ENCODE assay signal across 22 mouse cellular contexts in the genomic region with DNA sequence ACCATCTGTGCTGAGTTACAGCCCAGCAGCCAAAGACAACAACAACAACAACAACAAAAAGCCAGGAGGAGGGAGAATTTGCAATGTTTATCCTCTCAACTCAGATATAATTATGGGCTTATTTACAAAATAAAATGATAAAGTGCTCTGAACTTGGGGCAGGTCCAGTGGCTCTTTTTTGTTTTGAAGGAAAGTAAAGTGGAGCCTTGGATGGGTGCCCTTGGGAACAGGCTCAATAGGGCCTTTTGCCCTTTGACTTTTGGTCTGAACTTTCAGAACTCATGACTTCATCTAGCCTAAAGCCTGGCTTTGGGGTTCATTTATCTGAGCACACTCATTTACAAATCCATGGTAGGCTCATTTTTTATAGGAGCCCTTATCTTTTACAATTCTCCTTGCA.
A peak's percentile ranks its signal among the peaks of the same experiment; 100 is the strongest.
DNase-seq lines count a peak whose midpoint lies in the region; ATAC-seq lines count a peak whose summit lies in the region.
"Had no signal": no experiment of that assay in that cellular context is flagged by ENCODE, and none has a peak within 500 bp of the region (broad histone marks: within the 10 kb centered on the region; RNA-seq: fewer than 3 reads in every experiment).

No protein-coding gene starts in this region.

- peak; percentile 9 for DNase-seq in adrenal gland, adult 2 months
- DNase-seq in adrenal gland, postnatal 4 days (ENCODE audit: low spot score in 2 of 2), result no peak
- DNase-seq in kidney, adult 18-20 months, result peak; percentile 36
- peak; percentile 78 for DNase-seq in adipocyte (ENCODE audit: low spot score)
- DNase-seq in kidney, postnatal 14 days, result peak; percentile 79
- DNase-seq in natural killer cell, adult 2 months (ENCODE audit: low spot score in 2 of 2), result no peak
- no peak for DNase-seq in testis, postnatal 14 days (ENCODE audit: low spot score)
- DNase-seq: cerebellum, adult 11-12 months; cerebellum, postnatal 10 days; gastrocnemius, postnatal 10 days; right cerebral cortex, postnatal 14 days had no signal

- H3K4me3 ChIP-seq in kidney, embryonic 16.5 days (ENCODE audit: low read length), result no peak overlapping the region
- H3K4me3 ChIP-seq: embryonic facial prominence, embryonic 10.5 days; forebrain, embryonic 15.5 days; heart, adult 2 months; heart, embryonic 15.5 days; hindbrain, embryonic 15.5 days; megakaryocyte, embryonic 14.5 days; midbrain, embryonic 13.5 days; neural tube, embryonic 12.5 days had no signal

- no peaks in the 10 kb centered on the region for H3K27me3 ChIP-seq in kidney, embryonic 16.5 days (ENCODE audit: insufficient read depth, low read length)
- H3K27me3 ChIP-seq: forebrain, embryonic 15.5 days; heart, embryonic 15.5 days; hindbrain, embryonic 15.5 days; megakaryocyte, embryonic 14.5 days; midbrain, embryonic 13.5 days; neural tube, embryonic 12.5 days had no signal

- no peaks in the 10 kb centered on the region for H3K9me3 ChIP-seq in kidney, embryonic 16.5 days (ENCODE audit: low read length)
- H3K9me3 ChIP-seq: embryonic facial prominence, embryonic 10.5 days; forebrain, embryonic 15.5 days; heart, embryonic 15.5 days; hindbrain, embryonic 15.5 days; midbrain, embryonic 13.5 days; neural tube, embryonic 12.5 days had no signal

- no peaks in the 10 kb centered on the region for H3K4me1 ChIP-seq in kidney, embryonic 16.5 days (ENCODE audit: insufficient read depth, low read length)
- H3K4me1 ChIP-seq: embryonic facial prominence, embryonic 10.5 days; forebrain, embryonic 15.5 days; heart, embryonic 15.5 days; hindbrain, embryonic 15.5 days; megakaryocyte, embryonic 14.5 days; midbrain, embryonic 13.5 days; neural tube, embryonic 12.5 days had no signal

- no peak for ATAC-seq in kidney, embryonic 16.5 days (ENCODE audit: low FRiP score, low TSS enrichment)
- ATAC-seq: forebrain, embryonic 15.5 days; midbrain, embryonic 13.5 days had no signal

- no peak overlapping the region for H3K9ac ChIP-seq in kidney, embryonic 16.5 days (replicated peaks; ENCODE audit: low read length)
- H3K9ac ChIP-seq: forebrain, embryonic 15.5 days; heart, embryonic 15.5 days; hindbrain, embryonic 15.5 days; liver, embryonic 14.5 days; midbrain, embryonic 13.5 days; neural tube, embryonic 12.5 days had no signal

- no peak overlapping the region for H3K27ac ChIP-seq in kidney, embryonic 16.5 days (ENCODE audit: low read length)
- H3K27ac ChIP-seq: embryonic facial prominence, embryonic 10.5 days; forebrain, embryonic 15.5 days; heart, adult 2 months; heart, embryonic 15.5 days; hindbrain, embryonic 15.5 days; liver, embryonic 14.5 days; midbrain, embryonic 13.5 days; neural tube, embryonic 12.5 days; stomach, postnatal 0 days had no signal

- no peak overlapping the region for H3K4me2 ChIP-seq in kidney, embryonic 16.5 days (replicated peaks; ENCODE audit: low read depth, low read length)
- H3K4me2 ChIP-seq: forebrain, embryonic 15.5 days; heart, embryonic 15.5 days; hindbrain, embryonic 15.5 days; midbrain, embryonic 13.5 days; neural tube, embryonic 12.5 days had no signal

- H3K36me3 ChIP-seq in kidney, embryonic 16.5 days (ENCODE audit: insufficient read depth, low read length), result no peaks in the 10 kb centered on the region
- H3K36me3 ChIP-seq: embryonic facial prominence, embryonic 10.5 days; forebrain, embryonic 15.5 days; heart, embryonic 15.5 days; hindbrain, embryonic 15.5 days; midbrain, embryonic 13.5 days; neural tube, embryonic 12.5 days had no signal

Comparison
In these comparisons a context has a peak if more than half of its experiments do, and no peak if none do; other contexts are left out.
1. DNase-seq: peak in adrenal gland, adult 2 months (single experiment), kidney, adult 18-20 months (single experiment), adipocyte (single experiment) and kidney, postnatal 14 days (single experiment); none in adrenal gland, postnatal 4 days (0 of 2), natural killer cell, adult 2 months (0 of 2) and testis, postnatal 14 days (single experiment).